Comparison of ENCODE assay signal across 8 mouse cellular contexts in the genomic region with DNA sequence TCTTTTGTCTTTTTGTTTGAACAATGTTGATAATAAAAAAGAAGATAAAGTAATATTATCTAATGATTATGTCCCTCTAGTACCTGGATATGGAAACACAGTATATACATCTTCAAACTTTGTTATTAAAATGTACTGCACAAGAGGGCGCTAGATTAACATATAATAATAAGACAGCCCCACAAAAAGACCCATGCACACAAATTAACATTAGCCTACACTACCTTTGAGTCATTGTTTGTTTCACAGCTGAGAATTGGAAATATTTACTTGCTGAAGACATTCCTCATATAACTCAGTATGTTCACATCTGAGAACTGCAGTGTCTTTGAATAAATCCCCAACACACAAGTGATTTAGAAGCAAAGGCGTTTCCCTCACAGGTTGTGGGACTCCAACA. TPM values are rescaled to one million over a fixed set of nuclear protein-coding genes. Genes with fewer than 3 reads are reported as not detected.
DNase-seq lines count a peak whose midpoint lies in the region; ATAC-seq and TF ChIP-seq lines count a peak whose summit lies in the region.

No protein-coding gene starts in this region.

- peak; percentile 72 for TF ChIP-seq CTCF in stomach, postnatal 0 days (IDR thresholded peaks at IDR 0.05; ENCODE audit: low read depth)

- H3K9ac ChIP-seq in forebrain, embryonic 13.5 days: no peak overlapping the region
- H3K9ac ChIP-seq in forebrain, embryonic 11.5 days (ENCODE audit: low read length): no peak overlapping the region
- H3K9ac ChIP-seq in hindbrain, embryonic 13.5 days: no peak overlapping the region
- H3K9ac ChIP-seq in stomach, postnatal 0 days (ENCODE audit: low read length): no peak overlapping the region

- H3K27ac ChIP-seq in forebrain, embryonic 13.5 days: no peak overlapping the region
- no peak overlapping the region for H3K27ac ChIP-seq in forebrain, embryonic 11.5 days (ENCODE audit: low read depth, low read length)
- H3K27ac ChIP-seq in hindbrain, embryonic 13.5 days: no peak overlapping the region
- H3K27ac ChIP-seq in stomach, postnatal 0 days (replicated peaks): no peak overlapping the region

- H3K4me3 ChIP-seq in forebrain, embryonic 13.5 days: no peak overlapping the region
- H3K4me3 ChIP-seq in forebrain, embryonic 11.5 days (ENCODE audit: low read depth, low read length): no peak overlapping the region
- no peak overlapping the region for H3K4me3 ChIP-seq in hindbrain, embryonic 13.5 days
- H3K4me3 ChIP-seq in stomach, postnatal 0 days (ENCODE audit: low read depth, low read length): no peak overlapping the region

- H3K36me3 ChIP-seq in forebrain, embryonic 13.5 days (ENCODE audit: poor library complexity, severe bottlenecking): no peaks in the 10 kb centered on the region
- no peaks in the 10 kb centered on the region for H3K36me3 ChIP-seq in forebrain, embryonic 11.5 days (ENCODE audit: control insufficient read depth, insufficient read depth, low read length)
- H3K36me3 ChIP-seq in hindbrain, embryonic 13.5 days: no peaks in the 10 kb centered on the region
- no peaks in the 10 kb centered on the region for H3K36me3 ChIP-seq in stomach, postnatal 0 days (ENCODE audit: control insufficient read depth, insufficient read depth, low read length)

- 44% methylated on average over 2 of the region's 2 CpGs for WGBS in forebrain, embryonic 13.5 days
- WGBS in forebrain, embryonic 11.5 days: 50% methylated on average over 2 of the region's 2 CpGs
- 53% methylated on average over 2 of the region's 2 CpGs for WGBS in hindbrain, embryonic 13.5 days
- 48% methylated on average over 2 of the region's 2 CpGs for WGBS in stomach, postnatal 0 days

- ATAC-seq in forebrain, embryonic 13.5 days: peak; percentile 54; the same call in 1 of the 2 replicates
- no peak for ATAC-seq in forebrain, embryonic 11.5 days (replicated peaks; ENCODE audit: low FRiP score)
- 0 out of 2 replicates have a peak, but pooled peaks have one; percentile 21 for ATAC-seq in hindbrain, embryonic 13.5 days (ENCODE audit: low FRiP score)
- ATAC-seq in stomach, postnatal 0 days (ENCODE audit: low FRiP score, low TSS enrichment): peak; percentile 35; the same call in 1 of the 2 replicates

- no peak for DNase-seq in forebrain, embryonic 11.5 days (ENCODE audit: low spot score)
- peak; percentile 65 for DNase-seq in lung, postnatal 36 days
- DNase-seq in lung, postnatal 25 days (ENCODE audit: low spot score): no peak
- no peak for DNase-seq in stomach, postnatal 0 days (ENCODE audit: low spot score)
- DNase-seq in thymus, postnatal 25 days: no peak
- DNase-seq in cerebellum, adult 11 months: no peak

- no peak for TF ChIP-seq EP300 in stomach, postnatal 0 days (optimal IDR thresholded peaks at IDR 0.05)

- H3K4me2 ChIP-seq in forebrain, embryonic 13.5 days: no peak overlapping the region
- no peak overlapping the region for H3K4me2 ChIP-seq in forebrain, embryonic 11.5 days (ENCODE audit: low read depth, low read length, severe bottlenecking)
- H3K4me2 ChIP-seq in hindbrain, embryonic 13.5 days: no peak overlapping the region
- no peak overlapping the region for H3K4me2 ChIP-seq in stomach, postnatal 0 days (replicated peaks; ENCODE audit: low read depth)

- no peaks in the 10 kb centered on the region for H3K27me3 ChIP-seq in forebrain, embryonic 13.5 days
- no peaks in the 10 kb centered on the region for H3K27me3 ChIP-seq in forebrain, embryonic 11.5 days (ENCODE audit: control insufficient read depth, insufficient read depth, low read length)
- H3K27me3 ChIP-seq in hindbrain, embryonic 13.5 days: no peaks in the 10 kb centered on the region
- no peaks in the 10 kb centered on the region for H3K27me3 ChIP-seq in stomach, postnatal 0 days (ENCODE audit: control insufficient read depth, insufficient read depth, low read length)

- H3K4me1 ChIP-seq in forebrain, embryonic 13.5 days: peaks cover 25% of the 10 kb centered on the region
- H3K4me1 ChIP-seq in forebrain, embryonic 11.5 days (replicated peaks; ENCODE audit: control insufficient read depth, insufficient read depth, low read length): no peaks in the 10 kb centered on the region
- H3K4me1 ChIP-seq in hindbrain, embryonic 13.5 days (replicated peaks): peaks cover 12% of the 10 kb centered on the region; the same call in 1 of the 2 replicates
- no peaks in the 10 kb centered on the region for H3K4me1 ChIP-seq in stomach, postnatal 0 days (replicated peaks; ENCODE audit: control insufficient read depth, insufficient read depth)

- H3K9me3 ChIP-seq in forebrain, embryonic 13.5 days (replicated peaks): no peaks in the 10 kb centered on the region
- no peaks in the 10 kb centered on the region for H3K9me3 ChIP-seq in forebrain, embryonic 11.5 days (ENCODE audit: control insufficient read depth, low read length)
- no peaks in the 10 kb centered on the region for H3K9me3 ChIP-seq in hindbrain, embryonic 13.5 days
- H3K9me3 ChIP-seq in stomach, postnatal 0 days (ENCODE audit: control insufficient read depth, low read length): no peaks in the 10 kb centered on the region

RNA-seq across cellular contexts. Expression of a gene that starts 33.8 kb away (rescaled TPM):
- polyA plus RNA-seq in forebrain, embryonic 13.5 days (2015; fragmentation: Nextera tagmentation; extraction: Ambion mirVana): 0.76 and 1.2 TPM in 2 replicates
- 1.5 and 2.3 TPM in 2 replicates for polyA plus RNA-seq in forebrain, embryonic 11.5 days (2014; fragmentation: Nextera tagmentation; extraction: Ambion mirVana)
- polyA plus RNA-seq in hindbrain, embryonic 13.5 days (2015; fragmentation: Nextera tagmentation; extraction: Ambion mirVana): 2.6 and 3.5 TPM in 2 replicates
- polyA plus RNA-seq in stomach, postnatal 0 days (2015; fragmentation: Nextera tagmentation; extraction: Ambion mirVana): 93.0 and 138 TPM in 2 replicates

Comparison
In these comparisons a context has a peak if more than half of its experiments do, and no peak if none do; other contexts are left out.
1. RNA of a gene that starts 33.8 kb away (polyA plus RNA-seq): 93.0 to 138 TPM in stomach, postnatal 0 days; 2.6 to 3.5 TPM in hindbrain, embryonic 13.5 days, 1.5 to 2.3 TPM in forebrain, embryonic 11.5 days and 0.76 to 1.2 TPM in forebrain, embryonic 13.5 days; every median in the first group is over 10 times any median in the second.